Mouse (Mus musculus) cerebellum, adult 18-20 months (tissue): ENCODE data around the gene Lrig1.

ENCODE experiments used
- DNase-seq, 2 experiments: peaks; one replicate each; pipeline ENCODE4 v3.0.0; 2021

Lrig1 gene

DNA sequence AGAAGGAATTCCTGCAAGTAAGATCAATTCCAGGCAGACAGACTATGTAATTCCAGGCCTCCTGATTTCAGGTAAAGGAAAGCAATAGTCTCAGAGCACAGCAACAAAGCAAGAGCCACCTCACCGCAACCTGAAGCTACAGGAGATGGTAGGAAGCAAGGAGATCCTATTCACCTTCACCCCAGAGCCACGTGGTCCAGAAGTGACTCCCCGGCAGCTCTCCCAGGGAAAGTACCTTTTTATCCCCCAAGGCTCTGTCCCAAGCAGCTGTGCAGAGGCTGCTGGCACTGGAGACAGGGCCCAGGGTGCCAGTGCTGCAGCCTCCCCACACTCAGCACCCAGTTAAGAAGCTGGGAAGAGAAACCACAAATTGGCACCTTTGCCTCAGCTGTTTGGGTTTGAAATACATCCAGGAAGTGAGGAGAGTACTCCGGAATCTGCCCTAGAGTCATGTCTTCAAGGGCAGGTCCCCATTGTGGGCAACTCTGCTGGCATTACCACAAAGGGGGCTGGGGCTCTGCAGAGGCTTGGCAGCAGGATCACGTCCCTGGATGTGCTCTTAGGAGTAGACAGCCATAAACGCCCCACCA lies 53.6 kb downstream of the Lrig1 start:
- no peak for DNase-seq

DNA sequence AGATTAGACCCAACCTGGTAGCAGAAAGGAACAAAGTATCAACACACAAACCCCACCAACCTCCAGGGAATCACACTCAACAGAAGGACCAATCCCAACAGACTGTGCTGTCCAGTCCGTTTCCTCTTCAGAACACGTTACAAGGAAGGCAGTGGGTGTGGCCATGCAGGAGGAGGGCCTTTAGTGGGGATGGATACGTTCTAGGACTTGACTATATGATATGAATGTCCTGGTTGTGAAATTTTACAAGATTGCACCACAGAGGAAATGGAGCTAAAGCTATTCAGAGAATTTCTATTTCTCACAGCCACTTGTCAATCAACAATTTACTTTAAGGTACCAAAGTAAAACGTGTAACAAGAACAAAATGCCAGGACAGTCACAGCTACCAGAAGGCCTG lies 54.2 kb downstream of the Lrig1 start:
- DNase-seq, result no peak

DNA sequence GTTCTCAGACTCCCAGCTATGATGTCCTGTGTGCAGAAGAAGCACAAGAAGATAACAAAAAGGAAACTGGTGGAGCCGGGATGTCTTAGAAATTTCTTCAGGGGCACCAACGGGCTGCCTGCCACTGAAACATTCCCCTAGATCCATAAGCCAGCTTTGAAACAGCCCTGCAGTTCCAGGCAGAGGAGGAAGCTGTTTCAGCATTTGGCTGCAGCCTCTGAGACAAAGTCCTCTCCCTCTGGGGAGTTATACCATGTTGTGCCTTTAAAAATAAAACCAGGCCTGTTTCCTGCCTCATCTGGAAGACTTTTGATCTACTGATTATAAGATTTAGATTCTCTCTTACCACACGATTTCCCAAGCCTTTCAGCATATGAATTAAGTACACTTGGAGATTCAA lies 55.3 kb downstream of the Lrig1 start:
- DNase-seq, result no peak

DNA sequence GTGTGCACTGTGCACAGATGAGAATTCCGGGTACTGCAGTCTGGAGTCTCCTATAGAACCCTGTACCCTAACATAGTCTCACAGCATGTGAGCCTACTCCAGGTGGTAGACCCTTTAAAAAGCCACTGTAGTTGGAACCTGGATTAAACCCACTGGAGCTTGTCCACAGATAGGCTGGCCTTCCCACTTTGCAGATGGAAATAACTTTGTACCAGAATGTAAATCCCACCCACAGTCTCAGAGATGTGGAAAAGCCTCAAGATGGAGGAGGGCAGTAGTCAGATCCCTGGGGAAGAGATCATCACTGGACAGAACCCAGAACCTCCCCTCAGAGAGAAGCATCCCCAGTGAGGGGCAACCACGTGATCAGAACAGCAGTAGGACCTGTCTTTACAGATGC lies 56.0 kb downstream of the Lrig1 start:
- no peak for DNase-seq

DNA sequence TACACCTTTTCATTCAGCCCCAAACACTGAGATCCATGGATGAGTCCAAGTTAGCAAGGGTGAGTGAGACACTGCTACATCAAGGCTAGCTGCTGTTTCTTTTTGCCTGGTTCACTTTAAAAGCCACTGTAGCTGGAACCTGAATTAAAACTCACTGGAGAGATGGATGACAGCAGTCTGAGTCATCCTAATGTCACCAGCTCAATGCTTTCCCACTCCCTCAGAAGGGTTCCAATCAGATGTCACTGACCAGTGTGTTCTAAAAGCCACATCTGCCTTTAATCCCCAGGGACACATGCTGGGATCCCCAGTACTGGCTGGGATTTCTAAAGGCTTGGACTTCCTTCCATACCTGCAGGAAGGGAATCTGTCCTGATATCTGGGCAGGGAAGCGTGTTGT lies 57.9 kb downstream of the Lrig1 start:
- no peak for DNase-seq

DNA sequence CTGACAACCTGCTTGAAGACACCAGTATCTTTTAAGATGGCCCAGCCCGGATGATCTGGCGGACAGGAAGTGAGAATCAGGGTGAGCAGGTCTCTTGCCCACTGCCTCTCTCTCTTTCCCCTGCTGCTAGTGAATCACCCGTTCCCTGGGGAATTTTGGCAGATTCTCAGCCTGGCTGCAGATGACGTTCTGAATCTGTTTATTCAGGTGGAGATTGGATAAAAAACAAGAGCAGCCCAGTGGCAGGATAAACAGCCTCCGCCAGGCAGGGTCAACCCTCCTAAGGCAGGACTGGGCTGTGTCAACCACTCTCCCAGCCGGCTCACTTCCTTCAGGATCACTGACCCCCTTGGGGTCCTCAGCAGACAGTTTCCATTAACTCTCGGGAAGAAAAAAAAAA lies 59.7 kb downstream of the Lrig1 start:
- peak; percentile 68 to 74 for DNase-seq

DNA sequence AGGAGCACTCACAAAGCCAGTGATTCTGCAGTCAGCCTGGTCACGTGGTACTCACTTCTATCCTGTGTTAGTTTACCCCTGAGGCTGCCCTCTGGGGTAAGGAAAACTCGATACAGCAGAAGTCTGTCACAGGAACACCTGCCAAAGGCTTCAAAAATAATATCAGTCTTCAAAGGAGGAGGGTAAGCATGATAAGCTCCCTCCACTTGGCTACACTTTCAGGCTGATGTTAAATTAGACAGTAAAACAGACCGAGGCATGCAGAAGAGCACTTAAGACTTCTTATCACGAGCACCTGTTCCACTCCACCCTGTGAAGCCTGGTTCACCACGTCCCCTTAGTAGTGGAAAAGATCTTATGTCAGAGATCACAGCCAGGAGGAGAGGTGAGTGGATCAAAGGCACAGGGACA lies 62.9 kb downstream of the Lrig1 start:
- no peak for DNase-seq

DNA sequence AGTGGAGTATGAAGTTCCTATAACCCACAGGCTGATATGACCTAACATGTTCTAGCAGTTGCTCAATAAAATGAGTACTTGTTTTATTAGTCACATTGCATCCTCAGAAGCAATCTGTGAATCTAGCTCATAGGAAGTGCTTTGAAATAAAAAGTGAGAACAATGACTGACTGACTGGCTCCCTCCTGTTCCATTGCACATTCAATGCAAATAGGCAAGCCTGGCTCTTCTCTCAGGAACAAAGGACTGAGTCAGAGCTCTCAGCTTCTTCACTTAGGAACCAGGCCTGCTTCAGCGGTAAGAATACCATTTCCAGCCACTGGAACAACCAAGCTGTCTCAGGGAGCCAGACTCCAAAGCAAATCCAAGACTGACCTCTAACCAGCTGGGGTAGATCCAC lies 64.6 kb downstream of the Lrig1 start:
- DNase-seq, result no peak

DNA sequence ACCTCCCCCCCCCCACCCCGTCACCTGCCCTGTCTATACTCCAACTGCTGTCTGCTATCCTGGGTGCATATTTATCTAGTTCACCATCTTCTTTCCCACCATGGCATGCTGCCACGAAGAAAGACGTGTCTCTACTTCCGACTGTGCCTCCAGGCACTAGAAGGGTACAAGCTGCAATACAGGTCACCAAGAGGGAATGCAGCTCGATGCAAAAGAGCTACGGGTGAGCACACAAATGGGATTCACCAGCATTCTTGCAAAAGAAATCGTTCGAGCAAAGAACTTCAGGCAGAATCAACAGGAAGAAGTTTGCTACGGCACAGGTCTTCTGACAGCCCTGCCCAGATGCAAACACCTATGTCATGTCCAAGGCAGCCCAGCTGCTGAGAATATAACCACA lies 65.2 kb downstream of the Lrig1 start:
- no peak for DNase-seq

DNA sequence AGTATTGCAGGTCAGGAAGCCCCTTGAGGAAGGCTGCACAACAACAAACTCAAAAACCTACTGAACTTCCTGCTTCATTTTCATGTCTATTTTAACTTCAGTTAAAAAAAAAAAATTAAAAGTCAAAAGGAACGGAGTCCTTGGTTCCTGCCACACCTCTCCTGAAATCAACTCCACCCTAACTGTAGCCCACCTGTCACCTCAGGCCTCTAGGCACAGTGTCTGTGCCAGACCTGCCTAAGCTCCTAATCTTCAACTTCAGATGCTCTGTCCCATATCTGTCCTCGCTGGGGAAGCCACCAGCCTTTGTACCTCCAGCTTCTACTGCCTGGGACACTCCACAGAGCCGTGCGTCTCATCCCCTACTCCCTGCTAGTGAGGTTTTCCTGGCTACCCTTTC lies 65.7 kb downstream of the Lrig1 start:
- no peak for DNase-seq

DNA sequence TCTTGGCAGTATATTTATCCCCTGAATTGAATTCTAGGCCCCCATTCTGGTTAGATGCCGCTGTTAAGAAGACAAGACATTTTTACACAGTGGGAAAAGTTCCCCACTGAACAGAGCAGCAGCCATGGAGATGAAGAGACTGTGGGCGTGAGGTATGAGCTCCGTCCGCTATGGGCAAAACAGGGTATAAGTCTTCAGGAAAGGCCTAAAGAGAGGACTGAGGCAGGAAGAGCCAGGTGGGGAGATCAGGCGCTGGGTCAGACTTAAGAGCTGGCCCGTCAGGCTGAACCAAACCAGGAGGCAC lies 68.2 kb downstream of the Lrig1 start:
- no peak for DNase-seq

DNA sequence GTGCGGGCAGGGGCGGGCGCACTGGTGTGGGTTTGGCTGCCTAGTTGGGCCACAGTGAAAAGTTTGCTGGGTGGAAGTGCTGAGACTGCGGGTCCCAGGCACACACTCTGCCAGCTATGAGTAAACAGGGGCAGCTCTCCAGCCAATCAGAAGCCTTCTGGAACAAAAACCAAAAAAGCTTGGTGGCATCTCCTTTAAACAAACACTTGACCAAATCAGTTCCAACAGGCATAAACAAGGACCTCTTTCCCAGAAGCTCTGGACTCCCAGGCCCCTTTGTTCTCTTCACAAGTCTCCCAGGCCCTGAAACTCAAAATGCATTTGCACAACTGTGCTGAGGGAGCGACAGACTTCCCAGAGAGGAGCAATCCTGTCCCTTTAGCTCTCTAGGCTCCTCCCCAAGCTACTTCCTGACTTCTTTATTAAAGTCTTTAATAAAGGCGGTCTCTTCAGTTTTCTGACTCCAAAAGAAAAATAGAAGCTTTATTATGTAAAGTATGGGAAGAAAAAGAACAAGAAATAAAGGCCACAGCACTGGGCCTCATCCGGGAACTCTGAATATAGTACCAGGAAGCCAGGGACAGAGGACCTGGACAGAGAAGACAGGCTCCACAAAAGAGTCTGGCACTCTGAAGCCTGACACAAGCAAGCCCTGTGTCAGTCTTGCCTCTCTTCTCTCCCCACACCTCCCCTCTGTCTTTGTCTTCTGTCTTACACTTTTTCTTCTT lies 68.7 kb downstream of the Lrig1 start:
- DNase-seq, result peak in 1 of 2 experiments; percentile 28

DNA sequence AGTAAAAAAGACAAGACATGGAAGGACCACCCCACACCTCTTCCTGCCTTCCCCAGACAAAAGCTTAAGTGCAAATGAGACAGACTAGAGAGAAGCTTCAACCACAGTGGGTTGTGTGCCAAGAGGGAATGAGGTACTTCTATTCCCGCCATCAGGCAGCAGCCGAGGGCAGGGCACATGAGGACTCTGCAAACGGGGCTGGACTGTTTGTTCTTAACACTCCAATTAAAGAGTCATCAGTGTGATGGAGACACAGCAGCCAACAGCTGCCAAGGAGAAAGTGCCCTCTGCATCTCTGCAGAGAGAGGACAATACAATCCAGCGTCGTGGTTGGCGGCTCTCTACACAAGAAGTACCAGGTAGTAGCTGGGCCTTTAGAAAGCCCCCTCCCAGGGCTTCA lies 71.2 kb downstream of the Lrig1 start:
- DNase-seq, result no peak

DNA sequence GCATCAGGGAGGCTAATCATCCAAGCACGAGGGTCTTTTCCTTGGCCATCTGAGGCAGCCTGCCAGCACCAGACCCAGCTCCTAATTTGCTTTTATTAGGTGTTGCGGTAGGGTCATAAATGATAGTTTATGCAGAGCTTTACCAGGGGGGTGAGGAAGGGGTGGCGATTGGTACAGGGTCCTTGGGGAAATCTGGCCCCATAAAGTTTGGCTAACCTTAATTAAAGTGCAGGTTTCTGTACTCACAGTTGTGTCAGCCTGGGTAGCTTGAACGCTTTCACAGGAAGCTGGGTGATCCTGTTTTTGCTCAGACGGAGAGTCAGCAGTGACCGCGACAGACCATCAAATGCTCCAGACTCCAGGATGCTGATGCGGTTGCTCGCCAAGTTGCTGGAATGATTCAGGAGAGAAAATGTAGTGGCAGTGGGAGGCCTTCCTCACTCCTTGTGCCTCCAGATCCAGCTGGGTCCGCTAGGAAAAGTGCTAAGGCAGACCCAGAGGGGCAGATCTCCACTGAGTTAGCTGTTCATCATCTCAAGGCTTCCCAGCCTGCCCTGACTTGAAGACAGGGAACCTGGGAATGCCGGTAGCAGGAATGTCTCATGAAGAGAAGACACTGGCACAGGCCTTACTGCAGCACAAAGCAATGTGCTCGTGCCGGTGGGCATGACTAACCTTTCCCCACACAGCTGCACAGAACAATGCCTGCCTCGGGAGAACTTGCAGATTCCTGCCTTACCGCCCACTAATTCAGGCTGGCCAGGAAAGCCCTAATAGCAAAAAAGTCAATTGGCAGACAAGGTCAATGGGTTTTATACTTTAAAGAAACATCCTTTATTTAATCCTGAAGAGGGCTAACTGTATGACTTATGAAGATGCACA lies 72.0 kb downstream of the Lrig1 start:
- peak in 1 of 2 experiments; percentile 30 for DNase-seq

DNA sequence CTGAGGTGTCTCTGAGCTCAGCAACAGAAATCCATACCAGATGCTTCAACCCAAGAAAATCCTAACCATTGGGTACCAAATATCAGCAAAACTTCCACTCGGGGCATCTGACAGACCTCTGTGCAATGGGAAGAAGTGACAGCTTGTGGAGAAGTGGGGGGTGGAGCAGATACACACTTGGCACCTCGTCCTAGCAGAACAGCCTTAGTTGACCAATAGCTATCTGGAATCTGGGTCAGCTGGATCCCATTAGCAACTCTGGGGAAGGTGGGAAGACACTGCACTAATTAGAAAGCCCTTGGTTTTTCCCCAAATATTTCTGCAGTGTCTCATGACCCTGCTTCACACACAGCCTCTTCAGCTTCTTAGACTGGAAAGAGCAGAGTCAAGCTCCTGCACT lies 73.2 kb downstream of the Lrig1 start:
- peak; percentile 58 to 62 for DNase-seq

DNA sequence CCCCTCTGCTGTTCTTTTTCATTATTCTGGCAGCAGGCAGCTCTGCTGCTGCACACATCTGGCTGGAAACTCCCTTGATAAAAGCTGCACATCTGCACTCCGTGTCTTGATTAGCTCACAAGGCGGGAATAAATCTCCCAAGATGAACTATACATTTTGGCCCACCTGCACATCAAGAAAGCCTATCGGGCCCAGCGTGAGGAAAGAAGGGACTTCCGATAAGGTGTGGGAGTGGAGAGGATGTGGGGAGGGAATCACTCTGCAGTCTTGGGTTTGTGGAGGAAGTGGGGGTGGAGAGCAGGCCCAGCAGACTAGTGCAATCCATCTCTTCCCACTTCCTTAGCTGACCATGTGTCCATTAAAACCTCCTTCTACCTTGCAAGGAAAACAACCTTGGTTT lies 74.1 kb downstream of the Lrig1 start:
- no peak for DNase-seq

DNA sequence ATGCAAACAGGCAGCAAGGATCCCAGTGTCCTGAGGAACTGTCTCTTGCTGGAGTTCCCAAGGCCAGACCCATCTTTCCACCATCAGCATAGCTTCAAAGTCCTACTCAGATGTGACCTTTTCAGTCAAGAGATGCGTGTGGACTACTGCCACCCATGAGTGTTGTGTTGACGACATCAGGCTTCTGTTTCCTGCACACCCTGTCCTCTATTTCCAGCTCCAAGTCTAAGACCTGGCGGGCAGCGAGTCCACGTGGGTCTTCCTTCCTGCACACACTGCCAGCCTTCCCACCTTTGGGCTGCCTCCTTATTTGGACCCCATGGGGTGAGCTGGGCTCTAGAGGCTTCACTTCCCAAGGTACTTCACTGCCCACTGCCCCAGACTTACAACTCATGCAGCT lies 75.4 kb downstream of the Lrig1 start:
- DNase-seq, result no peak

DNA sequence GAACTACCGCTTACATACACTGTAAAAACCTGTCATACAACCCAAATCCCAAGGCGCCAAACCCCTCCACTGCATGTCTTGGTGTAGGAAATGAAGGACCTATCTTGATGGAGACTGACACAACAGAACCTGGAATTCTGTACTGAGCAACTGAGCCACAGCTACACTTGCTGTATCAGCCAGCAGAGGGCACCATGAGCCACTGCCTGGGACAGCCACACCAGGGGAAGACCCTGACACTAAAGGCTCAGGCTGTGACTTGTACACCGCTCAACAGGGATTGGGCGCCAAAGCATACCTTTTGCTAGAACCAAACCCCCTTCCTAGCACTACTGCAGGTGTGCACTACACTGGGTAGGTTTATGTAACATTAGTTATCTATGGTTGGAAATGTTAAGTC lies 77.0 kb downstream of the Lrig1 start:
- peak; percentile 75 to 81 for DNase-seq

DNA sequence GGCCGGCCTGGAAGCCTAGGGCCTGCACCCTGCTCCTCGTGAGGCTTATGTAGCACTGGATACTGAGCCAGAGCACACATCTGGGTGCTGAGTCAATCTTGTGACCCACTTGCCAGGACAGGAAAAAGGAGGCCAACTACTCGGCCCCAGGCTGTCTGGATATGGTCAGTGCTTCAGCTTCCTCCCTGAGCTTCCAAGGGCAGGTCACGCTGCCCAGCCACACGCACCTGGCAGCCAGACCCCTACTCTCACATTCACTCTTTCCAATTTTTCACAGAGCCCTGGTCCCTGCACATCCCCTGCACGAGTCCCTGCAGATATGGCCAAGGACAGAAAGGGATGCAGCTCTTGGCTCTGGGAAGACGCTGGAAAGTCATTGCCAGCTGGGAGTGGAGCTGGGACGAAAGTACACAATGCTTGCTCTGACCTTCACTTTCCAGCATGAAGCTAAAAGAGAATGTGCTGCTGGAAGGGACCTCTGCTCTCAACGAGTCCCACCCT lies 79.1 kb downstream of the Lrig1 start:
- no peak for DNase-seq

DNA sequence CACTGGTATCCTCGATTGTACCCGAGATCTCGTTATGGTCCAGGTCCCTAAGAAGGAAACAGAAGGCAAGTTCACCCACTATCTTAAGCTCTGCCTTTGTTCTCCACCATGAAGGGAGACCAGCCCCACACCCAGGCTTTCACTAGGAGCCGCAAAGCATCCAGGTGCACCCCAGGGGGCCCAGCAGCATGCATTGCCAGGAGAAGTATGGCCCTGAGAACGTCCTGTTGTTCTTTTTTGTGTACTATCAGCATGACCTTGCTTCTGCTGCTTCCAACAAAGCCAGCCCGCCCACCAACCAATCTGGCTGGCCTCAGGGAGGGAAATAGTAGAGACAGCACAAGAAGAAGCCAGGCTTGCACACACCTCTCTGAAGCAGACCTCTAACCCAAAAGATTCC lies 79.7 kb downstream of the Lrig1 start:
- DNase-seq, result no peak

DNA sequence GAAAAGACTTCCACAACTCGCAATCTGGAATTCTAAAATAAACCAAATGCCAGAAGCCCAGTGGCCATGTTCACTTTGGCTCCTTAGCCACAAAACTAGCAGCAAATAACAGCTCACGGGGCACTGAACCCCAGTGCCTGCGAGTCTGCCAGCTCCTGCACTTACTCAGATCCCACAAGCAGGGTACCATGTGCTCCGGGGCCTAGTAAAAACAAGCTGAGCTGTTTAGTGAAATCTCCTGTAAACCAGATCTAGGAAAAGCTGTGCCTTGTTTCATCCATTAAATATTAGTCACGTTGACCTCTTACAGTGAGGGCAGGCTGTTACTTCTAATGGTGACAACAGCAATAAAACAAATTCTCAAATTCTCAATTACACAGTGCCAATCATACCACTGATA lies 81.3 kb downstream of the Lrig1 start:
- DNase-seq, result no peak

DNA sequence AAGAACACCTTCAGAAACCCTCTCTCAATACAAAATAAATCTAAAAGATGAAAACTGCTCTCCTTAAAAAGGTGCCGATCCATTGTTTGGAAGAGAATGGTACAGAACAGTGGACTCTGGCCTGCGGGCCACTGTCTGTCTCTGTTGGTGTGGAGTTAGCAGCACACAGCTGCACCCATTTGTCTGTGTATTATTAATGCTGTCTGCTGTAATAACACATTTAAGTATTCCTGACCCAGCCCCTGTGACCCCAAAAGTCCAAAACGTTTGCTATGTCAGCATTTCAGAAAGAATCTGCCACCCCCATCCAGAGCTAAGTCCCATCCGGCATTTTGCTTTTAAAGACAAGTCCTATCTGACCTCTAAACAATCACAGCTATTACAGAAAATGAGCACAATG lies 84.0 kb downstream of the Lrig1 start:
- no peak for DNase-seq

DNA sequence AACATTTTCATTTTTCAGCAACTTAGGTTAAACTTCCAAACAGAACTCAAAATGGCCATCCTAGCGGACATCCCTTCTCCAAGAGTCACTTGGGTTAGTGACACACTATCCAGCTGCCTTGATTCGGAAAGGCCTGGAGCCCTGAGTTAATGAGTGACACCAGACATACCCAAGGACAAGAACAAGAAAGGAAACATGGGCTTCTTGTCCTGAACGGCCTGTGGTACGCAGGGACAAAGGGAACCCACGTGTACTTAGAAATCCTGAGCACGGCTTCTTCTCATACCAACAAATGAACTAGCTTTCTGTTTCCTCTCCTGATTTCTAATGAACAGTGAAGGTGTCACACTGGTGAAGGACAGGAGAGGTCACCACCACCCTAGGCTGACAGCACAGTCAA lies 85.6 kb downstream of the Lrig1 start:
- no peak for DNase-seq

DNA sequence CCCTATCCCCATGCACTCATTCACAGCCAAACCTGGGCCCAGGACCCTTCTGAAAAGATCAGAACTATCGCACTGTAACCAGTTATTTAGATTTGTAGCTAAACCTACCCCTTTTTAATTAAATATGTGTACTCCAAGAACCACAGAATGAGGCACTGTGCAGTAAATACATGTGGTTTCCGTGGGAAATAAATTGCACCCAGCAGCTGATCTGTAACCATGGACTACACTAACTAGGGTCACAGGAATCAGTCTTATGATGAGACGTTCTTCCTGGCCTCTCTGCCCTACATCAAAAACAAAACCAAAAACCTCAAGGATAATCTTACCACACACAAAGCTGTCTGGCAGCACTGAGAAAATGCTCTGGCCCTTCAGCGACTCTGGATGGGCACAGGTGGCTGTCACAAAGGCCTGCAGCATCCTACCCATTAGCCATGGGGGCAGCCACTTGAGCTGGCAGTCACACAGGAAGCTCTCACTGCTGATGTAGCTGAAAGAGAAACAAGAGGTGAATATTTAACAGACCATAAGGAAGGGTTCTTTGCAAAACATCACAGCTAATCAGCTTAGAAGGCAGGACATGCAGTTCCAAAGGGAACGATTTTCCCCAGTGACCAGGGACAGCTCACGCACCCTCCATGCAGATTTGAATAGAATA lies 86.6 kb downstream of the Lrig1 start:
- DNase-seq, result no peak
